Mouse (Mus musculus) left cerebral cortex, adult 9 months (tissue): Measurements from ENCODE around the gene Prkcsh.

Experiments used
- DNase-seq, 2 experiments: peaks; one replicate each; pipeline ENCODE4 v3.0.0; 2022; ENCODE audit warnings: low spot score in 2 of 2

Prkcsh gene

GRCm38 (mm10) chr9:22049721-22050270, 47.2 kb downstream of the Prkcsh start:
- DNase-seq = no peak

GRCm38 (mm10) chr9:22050351-22050889, 47.8 kb downstream of the Prkcsh start:
- DNase-seq = peak in 1 of 2 experiments; percentile 64

- no peak for DNase-seq
These were observed 48.8 kb downstream of the Prkcsh start for GRCm38 (mm10) chr9:22051161-22051957.

- DNase-seq = peak in 1 of 2 experiments; percentile 81
These were observed 49.3 kb downstream of the Prkcsh start, which contains the start of gene Elavl3 for GRCm38 (mm10) chr9:22051958-22052254. Gene Elavl3 (minus strand): TSS chr9:22052023.

- DNase-seq = no peak
These were observed 51.1 kb downstream of the Prkcsh start for GRCm38 (mm10) chr9:22053657-22054056.

GRCm38 (mm10) chr9:22054411-22055076, 51.9 kb downstream of the Prkcsh start:
- DNase-seq = peak; percentile 81 to 88

- DNase-seq = no peak
These were observed 53.1 kb downstream of the Prkcsh start for GRCm38 (mm10) chr9:22055713-22056112.

GRCm38 (mm10) chr9:22056303-22056910, 53.8 kb downstream of the Prkcsh start:
- no peak for DNase-seq

GRCm38 (mm10) chr9:22057031-22057517, 54.5 kb downstream of the Prkcsh start:
- no peak for DNase-seq

- no peak for DNase-seq
These were observed 55.4 kb downstream of the Prkcsh start for GRCm38 (mm10) chr9:22058011-22058424.

- DNase-seq = peak in 1 of 2 experiments; percentile 83
These were observed 58.7 kb downstream of the Prkcsh start for GRCm38 (mm10) chr9:22061339-22061738.
